Mouse (Mus musculus): ENCODE measurements around the gene Grin2a. TPM values are rescaled to one million over a fixed set of nuclear protein-coding genes. Genes with fewer than 3 reads are reported as not detected.
"Not testable (repeated sequence)": the region's sequence is repeated elsewhere in the genome, so short reads cannot be mapped to it uniquely, and the experiment has no call there.

The Grin2a gene
- total RNA-seq, 2 experiments from 2014 or later = not detected

DNA sequence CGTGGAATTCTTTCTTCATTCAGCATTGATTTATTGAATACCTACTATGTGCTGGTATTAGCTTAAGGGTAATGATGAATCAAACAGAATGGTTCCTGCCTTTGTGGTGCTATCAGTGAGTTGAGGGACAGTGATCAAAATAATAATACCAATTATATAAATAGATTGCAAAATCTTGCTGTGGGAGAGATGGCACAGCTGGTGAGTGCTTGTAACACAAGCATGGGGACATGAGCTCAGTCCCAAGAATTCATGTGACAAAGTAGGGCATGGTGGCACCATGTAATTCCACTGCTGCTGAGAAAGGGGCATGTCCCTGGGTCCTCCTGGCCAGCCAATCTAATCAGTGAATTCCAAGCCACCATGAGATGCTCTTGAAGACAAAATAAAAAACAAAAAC, 324.1 kb downstream of the Grin2a start:
- intact Hi-C loops (cut with DNase I) = no loop called here
- DNase-seq = no peak

DNA sequence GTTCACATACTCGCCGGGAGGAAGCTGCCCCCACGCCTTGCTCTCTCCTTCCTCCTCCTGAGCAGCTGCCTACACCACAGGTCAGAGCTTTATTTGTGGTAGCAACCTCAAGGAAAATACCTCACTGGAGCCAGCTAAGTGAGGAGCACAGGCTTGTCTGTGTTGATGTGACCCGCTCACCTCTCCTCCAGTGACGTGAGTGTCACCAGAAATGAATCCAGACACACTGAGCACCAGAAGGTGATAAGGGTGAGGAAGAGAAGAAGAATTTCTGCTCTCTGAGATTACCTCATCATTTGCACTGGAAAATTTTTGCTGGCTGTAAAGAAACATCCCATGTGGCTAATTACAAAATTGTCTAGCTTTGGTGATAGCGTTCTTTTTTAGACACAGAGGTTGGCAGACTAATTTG, 324.6 kb downstream of the Grin2a start:
- intact Hi-C loops (cut with DNase I) = no loop called here
- DNase-seq = no peak

DNA sequence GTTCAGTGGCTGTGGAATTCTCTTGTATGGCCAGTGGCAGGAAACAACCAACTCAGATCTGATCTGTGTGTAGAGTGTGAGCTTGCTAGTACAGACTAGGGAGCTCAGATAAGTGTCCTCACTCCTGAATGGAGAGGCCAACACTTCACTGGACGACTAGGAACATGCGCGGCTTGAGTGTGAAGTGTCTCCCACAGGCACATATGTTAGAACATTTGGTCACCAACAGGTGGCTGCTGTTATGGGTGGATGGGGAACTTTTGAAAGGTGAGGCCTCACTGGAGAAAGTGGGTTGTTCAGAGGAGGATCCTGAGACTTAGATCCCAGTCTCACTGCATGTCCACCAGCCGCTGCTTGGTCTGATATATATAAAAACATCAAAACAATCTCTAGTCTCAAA, 329.5 kb downstream of the Grin2a start:
- DNase-seq = no peak
- intact Hi-C loops (cut with DNase I) = no loop called here

DNA sequence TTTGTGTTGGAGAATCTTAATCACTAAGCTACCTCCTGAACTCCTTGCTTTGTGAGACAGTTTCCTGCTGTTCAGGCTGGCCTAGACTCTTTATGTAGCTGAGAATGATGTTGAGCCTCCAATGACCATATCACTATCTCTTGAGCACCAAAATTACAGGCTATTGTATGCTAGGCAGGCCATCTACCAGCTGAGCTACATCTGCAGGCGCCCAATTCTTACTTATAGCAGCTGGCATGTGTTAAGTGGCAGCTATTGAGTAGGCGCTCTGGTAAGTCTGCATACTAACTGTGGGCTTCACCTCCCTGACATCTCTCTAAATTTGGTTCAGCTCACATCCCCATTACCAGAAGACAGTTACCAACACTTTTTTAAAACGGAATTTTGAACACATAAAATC, 331.3 kb downstream of the Grin2a start:
- DNase-seq = no peak
- intact Hi-C loops (cut with DNase I) = no loop called here

DNA sequence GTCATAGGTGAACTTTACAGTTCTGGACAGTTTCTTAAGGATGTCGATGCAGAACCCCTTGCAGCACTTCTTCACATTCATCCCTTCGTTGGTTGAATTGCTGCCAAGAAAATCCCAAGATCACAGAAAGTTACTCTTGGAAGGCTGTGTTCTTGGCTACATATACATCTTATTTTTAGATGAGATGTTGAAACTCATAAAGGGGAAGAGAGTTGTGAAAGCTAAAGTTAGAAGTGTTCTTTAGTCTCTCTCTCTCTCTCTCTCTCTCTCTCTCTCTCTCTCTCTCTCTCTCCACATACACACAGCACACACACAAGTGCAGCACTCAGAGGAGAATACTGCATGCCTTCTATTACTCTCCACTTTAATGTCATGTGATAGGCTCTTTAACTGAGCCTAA, 331.9 kb downstream of the Grin2a start:
- DNase-seq = no peak
- intact Hi-C loops (cut with DNase I) = no loop called here

DNA sequence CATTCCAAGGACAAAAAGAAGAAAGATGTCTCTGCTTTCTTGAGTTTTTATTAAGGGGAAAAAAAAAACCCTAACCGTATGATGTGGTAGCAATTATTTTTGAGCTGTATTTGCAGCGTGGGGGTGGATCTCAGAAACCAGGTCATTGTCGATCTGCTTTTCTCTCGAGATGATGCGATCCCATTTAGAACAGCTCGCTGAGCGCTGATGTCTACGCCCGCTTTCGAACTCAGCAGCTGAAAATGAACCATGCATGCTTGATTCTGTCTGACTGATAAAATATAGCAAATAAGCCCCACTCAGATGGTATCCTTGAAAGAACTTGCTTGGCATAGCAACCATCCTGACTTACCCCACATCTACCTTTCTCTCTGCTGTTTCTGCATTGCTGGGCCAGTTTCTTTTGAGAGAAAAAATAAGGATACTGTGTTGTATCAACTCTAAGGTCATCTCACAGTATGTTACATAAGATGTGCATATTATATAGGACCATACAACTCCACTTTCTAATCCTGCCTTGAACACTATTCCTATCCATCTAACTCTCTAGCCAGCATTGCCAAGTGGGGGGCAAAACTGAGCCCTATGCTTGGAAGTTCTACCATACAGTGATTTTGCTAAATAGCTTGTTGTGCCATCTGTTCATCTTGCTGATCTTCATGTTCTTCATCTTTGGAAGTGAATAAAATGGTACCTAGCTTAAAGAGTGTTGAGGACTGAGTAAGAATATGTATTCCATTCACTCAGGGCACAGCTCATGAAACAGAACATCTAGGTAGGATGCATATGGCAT, 369.5 kb downstream of the Grin2a start:
- intact Hi-C loops (cut with DNase I) = no loop called here

DNA sequence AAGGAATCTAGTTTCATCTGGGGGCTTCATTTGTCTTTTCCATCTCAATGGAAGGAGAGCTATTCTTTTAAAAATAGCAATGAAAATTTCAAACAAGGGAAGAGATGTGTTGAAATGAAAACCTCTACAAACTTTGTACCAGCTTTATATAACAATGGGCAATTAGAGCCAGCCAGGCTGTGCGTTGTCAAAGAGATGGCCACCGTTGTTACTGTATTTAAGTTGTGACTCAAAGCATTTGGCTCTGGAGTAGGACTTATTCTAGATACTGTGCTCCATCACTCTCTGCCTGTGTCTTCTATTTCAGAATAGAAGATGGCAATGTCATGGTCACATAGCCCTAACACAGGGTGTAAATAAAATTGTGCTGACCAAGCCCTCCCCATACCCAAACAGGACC, 371.0 kb downstream of the Grin2a start:
- no peak for DNase-seq
- intact Hi-C loops (cut with DNase I) = no loop called here

More for the DNA sequence above, 369.5 kb downstream of the Grin2a start:
- no peak for DNase-seq

DNA sequence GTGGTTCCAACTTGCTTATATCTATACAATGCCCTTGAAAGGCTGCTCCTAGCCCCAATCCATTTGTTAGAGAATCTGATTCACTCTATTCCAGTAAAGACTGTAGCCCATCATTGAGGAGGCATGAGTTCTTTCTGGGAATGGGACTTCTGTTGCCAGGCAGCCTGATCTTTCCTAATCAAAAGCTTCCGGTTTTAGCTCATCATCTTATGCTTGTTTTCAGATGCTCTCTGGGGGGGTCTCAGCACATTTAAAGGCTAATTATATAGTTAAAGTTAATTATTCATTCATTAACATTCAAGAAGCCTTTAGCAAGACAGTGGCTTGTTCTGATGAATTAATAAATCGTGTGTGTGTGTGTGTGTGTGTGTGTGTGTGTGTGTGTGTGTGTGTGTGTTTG, 377.2 kb downstream of the Grin2a start:
- intact Hi-C loops (cut with DNase I) = no loop called here
- no peak for DNase-seq

DNA sequence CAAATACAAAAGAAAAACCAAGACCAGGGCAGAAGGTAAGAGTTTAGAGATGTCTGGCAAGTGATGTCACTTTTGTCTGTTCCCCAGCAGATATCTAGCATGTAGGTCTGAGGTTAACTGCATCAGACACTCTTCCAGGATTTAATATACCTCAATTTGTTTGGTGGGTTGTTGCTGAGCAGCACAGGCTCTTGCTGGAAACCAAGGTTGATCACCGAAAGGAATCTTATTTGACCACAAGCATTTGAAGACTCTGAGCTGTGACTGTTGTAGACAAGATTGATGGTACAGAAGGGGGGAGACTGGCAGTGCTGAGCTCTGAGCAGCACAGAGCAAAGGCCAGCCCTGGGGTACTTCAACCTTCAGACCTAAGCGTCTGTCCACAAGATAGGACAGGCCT, 378.1 kb downstream of the Grin2a start:
- intact Hi-C loops (cut with DNase I) = no loop called here

DNA sequence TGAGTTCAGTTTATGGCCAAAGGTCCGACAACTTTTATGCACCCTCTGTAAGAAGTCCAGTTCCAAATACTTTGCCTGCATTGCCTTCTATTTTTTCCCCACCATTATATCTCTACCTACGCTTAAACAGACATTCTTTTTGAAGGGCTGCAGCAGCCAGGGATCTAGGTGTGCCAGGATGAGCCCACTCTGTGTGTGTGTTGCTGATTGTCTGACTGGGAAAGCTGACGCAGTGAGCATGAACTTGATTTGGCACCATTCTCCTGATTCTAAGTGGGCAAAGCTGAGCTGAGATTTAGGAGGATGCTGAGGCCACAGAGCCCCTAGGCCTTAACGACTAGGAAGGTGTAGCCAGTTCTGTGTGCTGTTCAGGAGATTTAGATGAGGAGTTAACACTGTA, 378.6 kb downstream of the Grin2a start:
- intact Hi-C loops (cut with DNase I) = no loop called here
- no peak for DNase-seq

More for the DNA sequence above, 378.1 kb downstream of the Grin2a start:
- DNase-seq = no peak

DNA sequence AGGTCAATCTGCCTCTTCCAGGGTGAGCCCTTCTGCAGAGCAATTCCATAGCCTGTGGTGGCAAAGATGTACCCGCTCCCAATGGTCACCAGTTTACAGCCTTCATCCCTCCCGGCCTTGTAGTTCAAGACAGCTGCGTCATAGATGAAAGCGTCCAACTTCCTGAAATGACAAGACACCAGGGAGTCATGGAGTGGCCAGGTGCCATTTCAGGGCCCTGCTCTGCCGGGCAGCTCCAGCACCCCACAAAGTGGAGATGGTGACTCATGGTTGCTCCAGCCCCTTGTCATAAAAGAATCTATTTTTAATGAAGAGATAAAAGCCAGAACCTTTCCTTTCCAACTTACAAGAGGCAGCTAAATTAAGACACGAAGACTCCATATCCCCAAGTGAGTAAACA, 382.8 kb downstream of the Grin2a start:
- intact Hi-C loops (cut with DNase I); DNase-seq: not testable (repeated sequence)

DNA sequence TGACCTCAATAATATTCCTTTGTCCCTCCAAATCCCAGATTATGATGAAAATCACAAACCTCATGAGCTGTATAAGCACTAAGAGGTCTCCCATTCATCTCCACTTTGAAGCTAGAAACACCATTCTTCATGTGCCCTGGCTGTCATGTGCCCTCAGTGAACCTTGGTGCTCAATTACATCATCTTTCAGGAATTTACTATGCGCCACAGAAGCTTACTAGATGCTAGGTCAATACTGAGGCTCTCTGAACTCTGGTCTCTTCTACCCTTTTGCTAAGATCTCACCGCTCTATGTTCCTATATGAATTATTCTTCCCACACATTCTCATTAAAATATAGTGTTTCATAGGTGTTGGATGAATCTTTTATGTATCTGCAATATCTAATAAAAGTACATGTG, 387.9 kb downstream of the Grin2a start:
- no peak for DNase-seq
- intact Hi-C loops (cut with DNase I) = no loop called here

DNA sequence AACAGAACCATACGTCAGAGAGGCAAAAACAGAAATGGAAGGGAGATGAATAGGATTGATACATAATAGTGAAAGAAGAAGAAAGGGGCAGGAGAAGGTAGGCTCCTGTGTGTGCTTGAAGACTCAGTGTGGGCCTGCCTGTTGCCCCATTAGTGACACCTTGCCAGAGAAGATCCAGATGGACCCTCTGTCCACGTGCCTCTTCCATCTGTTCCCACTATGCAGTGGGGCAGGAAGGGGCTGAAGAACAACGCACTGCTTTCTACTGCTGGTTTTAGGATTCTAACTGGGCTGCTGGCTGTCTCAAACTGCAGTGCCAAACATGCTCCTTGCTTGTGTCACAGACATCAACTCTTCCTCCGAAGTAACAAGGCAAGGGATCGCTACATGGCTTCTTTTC, 391.4 kb downstream of the Grin2a start:
- intact Hi-C loops (cut with DNase I) = no loop called here
- no peak for DNase-seq

DNA sequence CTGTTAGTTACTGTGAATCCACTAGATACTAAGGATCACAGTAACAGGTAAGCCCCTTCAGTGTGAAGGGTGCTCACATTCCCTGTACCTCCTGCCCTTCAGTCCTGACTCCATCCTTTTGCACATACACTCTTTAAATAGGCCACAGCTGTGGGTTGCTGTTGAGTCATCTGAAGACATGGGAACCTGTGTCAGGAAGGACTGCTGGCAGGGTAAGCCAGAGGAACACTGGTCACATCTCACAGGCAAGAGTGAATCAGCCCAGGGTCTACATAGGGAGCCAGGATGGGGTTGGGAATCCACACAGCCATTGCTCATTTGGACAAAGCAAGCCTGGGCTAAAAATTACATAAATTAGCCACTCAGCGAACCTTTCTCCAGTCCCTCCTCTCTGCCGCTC, 392.8 kb downstream of the Grin2a start:
- no peak for DNase-seq
- intact Hi-C loops (cut with DNase I) = no loop called here

DNA sequence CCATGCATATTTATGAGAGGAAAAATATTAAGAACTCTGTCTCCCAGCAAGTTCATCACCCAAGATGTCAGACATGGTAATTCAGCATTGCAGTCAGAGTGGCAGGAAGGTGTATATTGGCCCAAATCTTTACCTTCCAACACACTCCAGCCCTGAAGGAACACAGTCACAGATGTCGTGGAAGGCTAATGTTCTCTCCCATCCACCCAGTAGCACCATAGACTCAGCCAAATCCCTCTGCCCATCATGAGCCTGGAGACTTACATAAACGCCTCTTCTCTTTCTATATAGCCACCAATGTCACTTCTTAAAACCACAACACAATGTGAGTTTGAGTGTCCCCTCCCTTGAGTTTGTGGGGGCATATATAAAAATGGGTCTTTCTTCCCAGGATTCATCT, 406.2 kb downstream of the Grin2a start:
- intact Hi-C loops (cut with DNase I) = no loop called here
- DNase-seq = no peak

DNA sequence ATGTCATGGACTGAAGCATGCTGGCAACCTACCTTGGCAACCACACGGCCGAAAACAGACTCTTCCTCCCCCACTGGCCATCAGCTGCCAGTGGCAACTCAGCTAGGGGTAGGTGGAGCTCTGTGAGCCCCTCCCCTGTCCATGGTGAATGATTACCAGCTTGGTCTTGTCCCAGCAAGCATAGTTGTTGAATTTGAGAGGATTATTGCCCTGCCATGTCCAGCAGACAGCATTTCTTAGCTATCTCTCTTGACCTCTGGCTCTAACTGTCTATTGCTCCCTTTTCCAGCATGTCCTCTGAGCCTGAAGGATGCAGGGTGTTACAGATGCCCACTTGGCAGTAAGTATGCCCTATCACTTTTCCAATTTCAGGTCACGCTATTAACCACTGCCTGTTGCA, 406.9 kb downstream of the Grin2a start:
- intact Hi-C loops (cut with DNase I) = no loop called here
- no peak for DNase-seq

DNA sequence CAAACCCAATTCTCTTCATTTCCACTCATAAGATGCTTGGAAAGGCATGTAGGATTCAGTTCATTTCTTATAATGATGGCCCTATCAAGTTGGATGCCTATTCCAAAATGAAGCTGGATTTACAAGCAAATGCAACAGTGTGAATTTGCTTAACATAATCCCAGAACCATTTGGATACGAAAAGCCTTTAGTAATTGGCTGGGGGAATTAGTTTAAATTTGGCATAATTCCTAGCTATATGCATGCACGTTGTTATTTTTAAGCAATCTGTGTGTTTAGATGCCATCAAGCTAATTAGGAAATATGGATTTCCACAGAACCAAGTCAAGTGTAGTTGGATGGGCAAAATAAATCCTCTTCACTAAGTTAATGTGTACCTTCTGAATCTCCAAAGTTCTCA, 411.4 kb downstream of the Grin2a start:
- intact Hi-C loops (cut with DNase I) = no loop called here
- DNase-seq = no peak

DNA sequence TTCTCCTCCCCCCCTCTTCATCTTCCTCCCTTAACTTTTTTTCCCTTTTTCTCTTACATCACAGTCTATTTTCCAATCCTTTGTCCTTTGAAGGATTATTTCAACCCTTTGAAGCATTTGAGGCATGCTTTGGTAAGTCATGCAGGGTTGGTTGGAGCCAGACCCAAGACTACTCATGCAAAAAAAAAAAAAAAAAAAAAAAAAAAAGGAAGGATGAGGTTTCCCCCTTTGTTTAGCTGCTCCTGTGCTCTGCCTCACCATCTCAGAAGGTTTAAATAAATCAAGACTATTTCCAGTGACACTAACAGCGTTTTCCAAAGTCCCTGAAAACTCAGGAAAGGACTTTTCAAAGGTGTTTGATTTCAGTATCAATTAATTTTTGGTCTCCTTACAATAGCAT, 423.6 kb downstream of the Grin2a start:
- DNase-seq = no peak
- intact Hi-C loops (cut with DNase I) = no loop called here

DNA sequence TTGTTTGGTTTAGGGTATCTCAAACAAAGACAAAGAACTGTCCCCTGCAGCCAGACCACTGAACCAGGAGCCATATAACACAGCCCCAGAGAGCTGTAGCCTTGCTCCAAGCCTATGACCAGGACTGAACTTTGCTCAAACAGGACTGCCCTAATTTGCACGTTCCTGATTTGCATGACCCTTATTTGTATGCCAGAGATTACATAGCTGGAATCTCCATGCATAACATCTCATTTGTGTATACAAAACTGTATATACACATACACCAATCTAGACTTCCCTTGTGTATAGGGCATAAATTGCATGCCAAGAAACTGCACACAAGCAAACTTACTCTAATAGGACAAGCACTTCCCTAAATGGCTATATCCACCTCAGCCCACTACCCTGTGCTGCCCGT, 428.1 kb downstream of the Grin2a start:
- intact Hi-C loops (cut with DNase I) = no loop called here
- no peak for DNase-seq

DNA sequence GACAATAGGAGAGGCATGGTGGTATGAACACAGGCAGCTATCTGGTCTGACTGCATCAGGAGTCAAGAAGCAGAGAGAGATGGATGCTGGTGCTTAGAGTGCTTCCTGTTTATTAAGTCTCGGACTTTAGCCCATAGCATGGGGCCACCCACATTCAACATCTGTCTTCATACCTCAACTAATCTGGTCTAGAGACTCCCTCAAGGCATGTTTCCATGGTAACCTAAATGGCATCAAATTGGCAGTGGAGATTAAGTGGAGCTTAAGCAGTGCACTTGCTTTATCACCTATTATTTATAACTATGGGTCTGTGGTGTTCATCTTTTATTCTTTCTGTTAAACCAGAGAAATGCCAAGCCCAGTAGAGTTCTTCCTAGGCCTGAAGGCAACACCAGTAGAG, 433.5 kb downstream of the Grin2a start:
- no peak for DNase-seq
- intact Hi-C loops (cut with DNase I) = no loop called here

DNA sequence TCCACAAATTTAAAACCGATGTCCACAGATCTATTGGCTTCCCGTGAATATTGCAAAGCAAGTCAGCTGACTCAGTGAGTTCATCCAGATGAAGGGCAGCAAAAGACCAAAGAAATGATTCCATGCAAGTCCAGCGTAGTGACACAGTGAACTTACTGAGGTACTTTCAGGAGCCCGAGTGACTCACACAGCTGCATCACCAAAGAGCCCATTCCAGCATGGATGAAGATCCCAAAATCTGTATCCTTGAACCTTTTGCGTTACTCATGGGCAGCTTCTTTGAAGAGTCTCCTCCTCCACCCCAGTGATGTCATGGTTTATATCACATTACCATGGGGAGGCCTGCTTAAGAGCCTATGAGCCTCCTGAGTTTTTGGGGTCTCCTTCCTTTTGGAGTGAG, 460.2 kb downstream of the Grin2a start:
- no peak for DNase-seq

DNA sequence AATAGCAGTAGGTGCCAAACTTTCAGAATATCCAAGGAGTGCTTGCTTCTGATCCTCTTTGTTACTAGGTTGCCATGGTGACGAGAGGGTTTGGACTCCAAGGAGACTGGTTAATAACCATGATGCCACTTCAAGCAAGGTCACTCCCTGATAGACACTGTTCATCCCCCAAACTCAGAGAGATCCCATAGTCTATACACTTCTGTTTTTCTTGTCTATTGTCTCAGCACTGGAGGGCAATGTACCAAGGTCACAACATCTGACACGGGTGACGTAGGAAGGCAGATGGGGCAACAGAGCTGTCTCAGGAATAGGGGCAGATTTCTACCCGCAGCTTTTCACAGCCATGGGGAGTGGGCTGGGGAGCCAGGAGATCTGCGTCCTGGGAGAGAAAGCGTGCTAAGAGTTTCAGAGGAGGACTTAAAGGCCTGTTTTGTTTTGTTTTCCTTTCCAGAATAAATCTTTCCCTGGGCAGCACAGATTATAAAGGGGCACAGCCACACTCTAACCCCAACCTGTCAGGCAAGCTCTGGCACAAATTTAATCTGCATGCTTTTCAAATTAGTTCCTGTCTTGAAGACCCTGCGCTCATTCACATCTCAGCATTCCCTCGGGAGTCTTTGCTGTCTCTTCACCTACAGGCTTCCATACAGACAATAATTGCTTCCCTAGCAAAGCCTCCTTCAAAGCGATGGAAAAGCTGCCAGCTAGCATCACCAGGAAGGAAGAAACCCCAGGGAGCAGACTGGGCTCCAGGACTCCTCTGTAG, 461.6 kb downstream of the Grin2a start:
- DNase-seq = no peak
- intact Hi-C loops (cut with DNase I) = no loop called here

More for the DNA sequence above, 460.2 kb downstream of the Grin2a start:
- intact Hi-C loops (cut with DNase I) = no loop called here
